Comparison of ENCODE assay signal across 31 mouse cellular contexts in the genomic region with DNA sequence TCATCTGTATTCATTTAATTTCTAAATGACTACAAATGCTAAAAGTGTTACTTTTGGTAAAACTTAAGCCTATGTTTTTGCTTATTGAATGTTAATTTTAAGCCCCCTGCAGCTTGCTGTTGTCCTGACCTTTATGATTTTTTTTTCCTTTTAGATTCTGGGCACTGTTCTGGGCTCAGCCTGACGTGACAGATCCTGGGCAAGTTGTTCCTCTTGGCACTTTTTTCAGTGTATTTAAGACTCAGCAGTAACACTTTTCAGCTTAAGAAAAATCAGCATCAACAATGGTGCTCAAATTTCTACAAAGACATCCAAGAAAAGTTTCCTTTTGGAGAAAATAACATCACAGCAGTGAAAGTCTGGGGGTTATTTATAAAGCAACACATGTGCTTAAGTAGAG.
DNase-seq lines count a peak whose midpoint lies in the region; ATAC-seq and TF ChIP-seq lines count a peak whose summit lies in the region.
"Had no signal": no experiment of that assay in that cellular context is flagged by ENCODE, and none has a peak within 500 bp of the region (broad histone marks: within the 10 kb centered on the region; RNA-seq: fewer than 3 reads in every experiment).

No protein-coding gene starts in this region.

- no peak overlapping the region for H3K4me3 ChIP-seq in forebrain, embryonic 14.5 days (ENCODE audit: low read depth, low read length)
- H3K4me3 ChIP-seq in forebrain, embryonic 12.5 days (replicated peaks): no peak overlapping the region
- no peak overlapping the region for H3K4me3 ChIP-seq in hindbrain, postnatal 0 days (ENCODE audit: low read length)
- no peak overlapping the region for H3K4me3 ChIP-seq in hindbrain, embryonic 12.5 days
- H3K4me3 ChIP-seq in forebrain, postnatal 0 days (ENCODE audit: low read depth, low read length): no peak overlapping the region
- H3K4me3 ChIP-seq in kidney, adult 2 months (ENCODE audit: insufficient read depth, low read depth, low read length): no peak overlapping the region
- H3K4me3 ChIP-seq: embryonic facial prominence, embryonic 10.5 days; embryonic facial prominence, embryonic 13.5 days; erythroblast, embryonic 14.5 days; gastrocnemius, adult 2 months; hindbrain, embryonic 13.5 days had no signal

- no peak for TF ChIP-seq POLR2A in brain, embryonic 14.5 days (IDR thresholded peaks at IDR 0.05; ENCODE audit: borderline replicate concordance, extremely low read depth, insufficient read depth, insufficient read length, poor library complexity, severe bottlenecking)
- no peak for TF ChIP-seq POLR2A in kidney, adult 2 months (IDR thresholded peaks at IDR 0.05; ENCODE audit: low read depth, low read length)

- H3K4me1 ChIP-seq in forebrain, embryonic 14.5 days (ENCODE audit: control insufficient read depth, insufficient read depth, low read length): no peaks in the 10 kb centered on the region
- no peaks in the 10 kb centered on the region for H3K4me1 ChIP-seq in forebrain, embryonic 12.5 days
- no peaks in the 10 kb centered on the region for H3K4me1 ChIP-seq in hindbrain, postnatal 0 days (ENCODE audit: insufficient read depth, low read length)
- no peaks in the 10 kb centered on the region for H3K4me1 ChIP-seq in hindbrain, embryonic 12.5 days
- H3K4me1 ChIP-seq in forebrain, postnatal 0 days (ENCODE audit: insufficient read depth): no peaks in the 10 kb centered on the region
- no peaks in the 10 kb centered on the region for H3K4me1 ChIP-seq in kidney, adult 2 months (ENCODE audit: control insufficient read depth, insufficient read depth, low read length)
- H3K4me1 ChIP-seq: embryonic facial prominence, embryonic 10.5 days; embryonic facial prominence, embryonic 13.5 days; hindbrain, embryonic 13.5 days had no signal

- H3K4me2 ChIP-seq in forebrain, embryonic 14.5 days (ENCODE audit: low read length): no peak overlapping the region
- H3K4me2 ChIP-seq in forebrain, embryonic 12.5 days: no peak overlapping the region
- H3K4me2 ChIP-seq in hindbrain, postnatal 0 days (ENCODE audit: low read depth, low read length): no peak overlapping the region
- no peak overlapping the region for H3K4me2 ChIP-seq in hindbrain, embryonic 12.5 days (replicated peaks)
- no peak overlapping the region for H3K4me2 ChIP-seq in forebrain, postnatal 0 days (ENCODE audit: low read depth)
- H3K4me2 ChIP-seq: embryonic facial prominence, embryonic 13.5 days; heart, embryonic 11.5 days; hindbrain, embryonic 13.5 days had no signal

- no peak for TF ChIP-seq CTCF in hindbrain, postnatal 0 days (IDR thresholded peaks at IDR 0.05; ENCODE audit: low read depth)
- TF ChIP-seq CTCF in brain, embryonic 14.5 days (IDR thresholded peaks at IDR 0.05; ENCODE audit: borderline replicate concordance, extremely low read depth, insufficient read depth, insufficient read length): no peak
- no peak for TF ChIP-seq CTCF in forebrain, postnatal 0 days (IDR thresholded peaks at IDR 0.05; ENCODE audit: low read depth)
- TF ChIP-seq CTCF in kidney, adult 2 months (conservative IDR thresholded peaks at IDR 0.05; ENCODE audit: insufficient read depth, insufficient read length, low read depth, low read length): no peak

- WGBS in forebrain, embryonic 14.5 days: 38% methylated on average over 1 of the region's 1 CpGs
- 65% methylated on average over 1 of the region's 1 CpGs for WGBS in forebrain, embryonic 12.5 days
- 35% methylated on average over 1 of the region's 1 CpGs for WGBS in hindbrain, postnatal 0 days
- 63% methylated on average over 1 of the region's 1 CpGs for WGBS in hindbrain, embryonic 12.5 days
- WGBS in forebrain, postnatal 0 days: 26% methylated on average over 1 of the region's 1 CpGs
- WGBS in kidney, adult 2 months: 47% methylated on average over 1 of the region's 1 CpGs

- H3K27me3 ChIP-seq in forebrain, embryonic 14.5 days (replicated peaks; ENCODE audit: control insufficient read depth, insufficient read depth, low read length): no peaks in the 10 kb centered on the region
- H3K27me3 ChIP-seq in forebrain, embryonic 12.5 days: no peaks in the 10 kb centered on the region
- no peaks in the 10 kb centered on the region for H3K27me3 ChIP-seq in hindbrain, postnatal 0 days (ENCODE audit: insufficient read depth, low read length)
- no peaks in the 10 kb centered on the region for H3K27me3 ChIP-seq in hindbrain, embryonic 12.5 days
- no peaks in the 10 kb centered on the region for H3K27me3 ChIP-seq in forebrain, postnatal 0 days (ENCODE audit: insufficient read depth, low read length)
- no peaks in the 10 kb centered on the region for H3K27me3 ChIP-seq in kidney, adult 2 months (replicated peaks; ENCODE audit: control insufficient read depth, insufficient read depth, low read length)
- H3K27me3 ChIP-seq: CH12.LX; embryonic facial prominence, embryonic 13.5 days; hindbrain, embryonic 13.5 days; Patski had no signal

- H3K36me3 ChIP-seq in forebrain, embryonic 14.5 days (ENCODE audit: control insufficient read depth, insufficient read depth, low read length): no peaks in the 10 kb centered on the region
- H3K36me3 ChIP-seq in forebrain, embryonic 12.5 days (replicated peaks): no peaks in the 10 kb centered on the region
- no peaks in the 10 kb centered on the region for H3K36me3 ChIP-seq in hindbrain, postnatal 0 days (ENCODE audit: insufficient read depth, low read length)
- H3K36me3 ChIP-seq in hindbrain, embryonic 12.5 days: no peaks in the 10 kb centered on the region
- H3K36me3 ChIP-seq in forebrain, postnatal 0 days (ENCODE audit: insufficient read depth): no peaks in the 10 kb centered on the region
- no peaks in the 10 kb centered on the region for H3K36me3 ChIP-seq in kidney, adult 2 months (ENCODE audit: control insufficient read depth, insufficient read depth, low read length)
- H3K36me3 ChIP-seq: embryonic facial prominence, embryonic 10.5 days; embryonic facial prominence, embryonic 13.5 days; G1E; hindbrain, embryonic 13.5 days had no signal

- no peak overlapping the region for H3K9ac ChIP-seq in forebrain, embryonic 14.5 days (ENCODE audit: low read length)
- H3K9ac ChIP-seq in forebrain, embryonic 12.5 days: no peak overlapping the region
- H3K9ac ChIP-seq in hindbrain, postnatal 0 days (replicated peaks; ENCODE audit: low read length): no peak overlapping the region
- H3K9ac ChIP-seq in hindbrain, embryonic 12.5 days: no peak overlapping the region
- H3K9ac ChIP-seq in forebrain, postnatal 0 days: no peak overlapping the region
- H3K9ac ChIP-seq: embryonic facial prominence, embryonic 13.5 days; hindbrain, embryonic 13.5 days had no signal

- DNase-seq in forebrain, embryonic 14.5 days (ENCODE audit: low spot score): peak; percentile 33
- peak; percentile 1 for DNase-seq in hindbrain, postnatal 0 days (ENCODE audit: low spot score)
- DNase-seq in brain, embryonic 14.5 days (ENCODE audit: low read depth): peak; percentile 63
- DNase-seq in forebrain, postnatal 0 days: peak; percentile 49
- no peak for DNase-seq in lung, postnatal 14 days
- no peak for DNase-seq in kidney, adult 2 months
- DNase-seq: adrenal gland, postnatal 10 days; adrenal gland, postnatal 36 days; B cell, adult 2 months; cerebellum, adult 11-12 months; cerebellum, adult 8-10 months; cerebellum, postnatal 10 days; cerebellum, postnatal 36 days; embryo, embryonic 11 days; gastrocnemius, adult 2 months; gastrocnemius, postnatal 14 days; heart, adult 11 months; kidney, adult 18-20 months had no signal

- ATAC-seq in forebrain, embryonic 14.5 days: no peak
- no peak for ATAC-seq in forebrain, embryonic 12.5 days (ENCODE audit: low FRiP score)
- ATAC-seq in hindbrain, postnatal 0 days: no peak
- ATAC-seq in hindbrain, embryonic 12.5 days (ENCODE audit: low FRiP score): no peak
- peak; percentile 91 for ATAC-seq in forebrain, postnatal 0 days
- ATAC-seq: hindbrain, embryonic 16.5 days; inflammation-experienced regulatory T-cells, adult 6 months; intestine, embryonic 16.5 days; Patski had no signal

- H3K9me3 ChIP-seq in forebrain, embryonic 14.5 days (replicated peaks; ENCODE audit: control insufficient read depth, low read length): no peaks in the 10 kb centered on the region
- H3K9me3 ChIP-seq in forebrain, embryonic 12.5 days: no peaks in the 10 kb centered on the region
- H3K9me3 ChIP-seq in hindbrain, postnatal 0 days (ENCODE audit: low read length): no peaks in the 10 kb centered on the region
- H3K9me3 ChIP-seq in hindbrain, embryonic 12.5 days (replicated peaks): no peaks in the 10 kb centered on the region
- no peaks in the 10 kb centered on the region for H3K9me3 ChIP-seq in forebrain, postnatal 0 days (ENCODE audit: low read length)
- H3K9me3 ChIP-seq: embryonic facial prominence, embryonic 10.5 days; embryonic facial prominence, embryonic 13.5 days; G1E; hindbrain, embryonic 13.5 days had no signal

- no peak overlapping the region for H3K27ac ChIP-seq in forebrain, embryonic 14.5 days (ENCODE audit: low read depth, low read length)
- H3K27ac ChIP-seq in forebrain, embryonic 12.5 days: no peak overlapping the region
- no peak overlapping the region for H3K27ac ChIP-seq in hindbrain, postnatal 0 days
- H3K27ac ChIP-seq in hindbrain, embryonic 12.5 days: no peak overlapping the region
- H3K27ac ChIP-seq in forebrain, postnatal 0 days (ENCODE audit: low read depth, low read length): no peak overlapping the region
- no peak overlapping the region for H3K27ac ChIP-seq in kidney, adult 2 months (ENCODE audit: insufficient read depth, low read depth, low read length)
- H3K27ac ChIP-seq: embryonic facial prominence, embryonic 10.5 days; embryonic facial prominence, embryonic 13.5 days; gastrocnemius, adult 2 months; hindbrain, embryonic 13.5 days had no signal

Comparison
In these comparisons a context has a peak if more than half of its experiments do, and no peak if none do; other contexts are left out.
1. DNase-seq: peak in forebrain, embryonic 14.5 days (single experiment), hindbrain, postnatal 0 days (single experiment), brain, embryonic 14.5 days (single experiment) and forebrain, postnatal 0 days (single experiment); none in lung, postnatal 14 days (single experiment) and kidney, adult 2 months (single experiment).